Mouse (Mus musculus) limb, embryonic 14.5 days (tissue): ENCODE data around the gene Ncam2. TPM values are rescaled to one million over a fixed set of nuclear protein-coding genes. Genes with fewer than 3 reads are reported as not detected.

Experiments used
- ATAC-seq: fragments of 200-750 bp; cut with Nextera tagmentation; 2 replicates; pipeline ENCODE4 v1.8.0; 2017; ENCODE audit warnings: low read depth, moderate number of reproducible peaks, moderate TSS enrichment; ENCODE audit not compliant: low FRiP score
- DNase-seq: peaks from one replicate; pipeline ENCODE4 v3.0.0-alpha.2; 2015; ENCODE audit warnings: low spot score
- H3K27ac ChIP-seq: fragments of 300-500 bp; sonication (generic); replicated peaks from 2 replicates; pipeline ENCODE4 v1.5.1; 2014; ENCODE audit warnings: low read depth, mild to moderate bottlenecking, low read length, moderate library complexity, mixed read lengths
- H3K27me3 ChIP-seq: fragments of 300-500 bp; sonication (generic); 2 replicates; pipeline ENCODE4 v1.6.1; 2014; ENCODE audit warnings: low read length, mixed read lengths; ENCODE audit not compliant: control insufficient read depth, insufficient read depth
- H3K36me3 ChIP-seq: fragments of 300-500 bp; sonication (generic); 2 replicates; pipeline ENCODE4 v1.6.1; 2014; ENCODE audit warnings: mild to moderate bottlenecking, low read length, moderate library complexity, mixed read lengths; ENCODE audit not compliant: control insufficient read depth, insufficient read depth
- H3K4me1 ChIP-seq: fragments of 300-500 bp; sonication (generic); 2 replicates; pipeline ENCODE4 v1.6.1; 2014; ENCODE audit warnings: antibody characterized with exemption, low read length, mixed read lengths; ENCODE audit not compliant: control insufficient read depth, insufficient read depth
- H3K4me2 ChIP-seq: fragments of 300-500 bp; sonication (generic); replicated peaks from 2 replicates; pipeline ENCODE4 v1.6.1; 2014; ENCODE audit warnings: low read depth, mild to moderate bottlenecking, low read length, moderate library complexity; ENCODE audit not compliant: severe bottlenecking
- H3K4me3 ChIP-seq: fragments of 300-500 bp; sonication (generic); replicated peaks from 2 replicates; pipeline ENCODE4 v1.5.1; 2014; ENCODE audit warnings: low read length
- H3K9ac ChIP-seq: fragments of 300-500 bp; sonication (generic); 2 replicates; pipeline ENCODE4 v1.6.1; 2014; ENCODE audit warnings: mild to moderate bottlenecking, low read depth, low read length, moderate library complexity; ENCODE audit not compliant: severe bottlenecking
- H3K9me3 ChIP-seq: fragments of 300-500 bp; sonication (generic); 2 replicates; pipeline ENCODE4 v1.6.1; 2016; ENCODE audit warnings: low read length; ENCODE audit not compliant: control insufficient read depth
- POLR2A ChIP-seq: fragments of 200-500 bp; IDR thresholded peaks from 2 replicates; pipeline ENCODE4 v1.8.0; 2012; ENCODE audit warnings: inconsistent platforms, mild to moderate bottlenecking, moderate library complexity, borderline replicate concordance; ENCODE audit not compliant: insufficient read depth, insufficient read length; ENCODE audit errors: extremely low read depth
- WGBS: fragments of 180-500 bp; shearing (Covaris S2); extraction: QIAGEN DNeasy Blood & Tissue Kit; methylation state at CpG from one replicate; pipeline ENCODE4 v1.1.7; 2014; 5-methylcytosine and 5-hydroxymethylcytosine counted together
- polyA plus RNA-seq, 2 experiments: library from polyadenylated mRNA; depleted of rRNA in 1 of 2; stranded (reverse) in 1 of 2; unstranded in 1 of 2; fragments of >200 nt; fragmentation: Nextera tagmentation in 1 of 2; extraction: Ambion mirVana in 1 of 2; gene quantifications; 2 replicates each; pipeline versions ENCODE4 v1.2.1 to v1.2.3; 2012 to 2014

Ncam2 gene
- polyA plus RNA-seq, 2 experiments: 1.6 to 2.2 TPM

GRCm38 (mm10) chr16:81309215-81309614 lies 108.7 kb downstream of the Ncam2 start:
- no peak for TF ChIP-seq POLR2A

GRCm38 (mm10) chr16:81319037-81319436 lies 118.5 kb downstream of the Ncam2 start:
- no peak overlapping the region for H3K4me2 ChIP-seq
- 62% methylated on average over 1 of the region's 1 CpGs for WGBS
- no peaks in the 10 kb centered on the region for H3K9me3 ChIP-seq
- no peaks in the 10 kb centered on the region for H3K4me1 ChIP-seq
- no peak overlapping the region for H3K4me3 ChIP-seq
- no peak overlapping the region for H3K9ac ChIP-seq
- TF ChIP-seq POLR2A: no peak
- H3K27me3 ChIP-seq: no peaks in the 10 kb centered on the region
- DNase-seq (no peak), ATAC-seq (no peak)
- H3K27ac ChIP-seq: no peak overlapping the region
- H3K36me3 ChIP-seq: no peaks in the 10 kb centered on the region

More at GRCm38 (mm10) chr16:81309215-81309614, 108.7 kb downstream of the Ncam2 start:
- H3K9me3 ChIP-seq: no peaks in the 10 kb centered on the region
- H3K9ac ChIP-seq: no peak overlapping the region
- no peaks in the 10 kb centered on the region for H3K4me1 ChIP-seq
- H3K36me3 ChIP-seq: no peaks in the 10 kb centered on the region
- no peaks in the 10 kb centered on the region for H3K27me3 ChIP-seq
- WGBS: 79% methylated on average over 3 of the region's 3 CpGs
- DNase-seq (no peak), ATAC-seq (no peak)
- no peak overlapping the region for H3K4me3 ChIP-seq
- H3K27ac ChIP-seq: no peak overlapping the region
- H3K4me2 ChIP-seq: no peak overlapping the region

GRCm38 (mm10) chr16:81330539-81330938 lies 130.0 kb downstream of the Ncam2 start:
- Histone ChIP-seq H3K9me3 (no peaks in the 10 kb centered on the region), H3K27ac (no peak overlapping the region), H3K9ac (no peak overlapping the region), H3K4me1 (no peaks in the 10 kb centered on the region), H3K4me3 (no peak overlapping the region), H3K27me3 (no peaks in the 10 kb centered on the region), H3K4me2 (no peak overlapping the region), H3K36me3 (no peaks in the 10 kb centered on the region)
- DNase-seq (peak; percentile 47), ATAC-seq (no peak)
- no peak for TF ChIP-seq POLR2A
- 21% methylated on average over 2 of the region's 2 CpGs for WGBS

- Histone ChIP-seq H3K27ac (no peak overlapping the region), H3K27me3 (no peaks in the 10 kb centered on the region), H3K9me3 (no peaks in the 10 kb centered on the region), H3K4me2 (no peak overlapping the region), H3K4me3 (no peak overlapping the region), H3K9ac (no peak overlapping the region), H3K4me1 (no peaks in the 10 kb centered on the region), H3K36me3 (no peaks in the 10 kb centered on the region)
- DNase-seq (no peak), ATAC-seq (no peak)
- WGBS: 72% methylated on average over 2 of the region's 2 CpGs
- no peak for TF ChIP-seq POLR2A
These were observed 165.4 kb downstream of the Ncam2 start for GRCm38 (mm10) chr16:81365901-81366300.

GRCm38 (mm10) chr16:81374234-81374633 lies 173.7 kb downstream of the Ncam2 start:
- Histone ChIP-seq H3K4me1 (no peaks in the 10 kb centered on the region), H3K36me3 (no peaks in the 10 kb centered on the region), H3K4me2 (no peak overlapping the region), H3K4me3 (no peak overlapping the region), H3K27ac (no peak overlapping the region), H3K9ac (no peak overlapping the region), H3K27me3 (no peaks in the 10 kb centered on the region), H3K9me3 (no peaks in the 10 kb centered on the region)
- ATAC-seq (no peak), DNase-seq (no peak)
- 91% methylated on average over 8 of the region's 8 CpGs for WGBS
- no peak for TF ChIP-seq POLR2A

- H3K4me2 ChIP-seq: no peak overlapping the region
- H3K27ac ChIP-seq: no peak overlapping the region
- no peak overlapping the region for H3K4me3 ChIP-seq
- no peak overlapping the region for H3K9ac ChIP-seq
- 85% methylated on average over 4 of the region's 4 CpGs for WGBS
- H3K27me3 ChIP-seq: no peaks in the 10 kb centered on the region
- H3K4me1 ChIP-seq: no peaks in the 10 kb centered on the region
- no peak for DNase-seq
- H3K36me3 ChIP-seq: no peaks in the 10 kb centered on the region
- H3K9me3 ChIP-seq: no peaks in the 10 kb centered on the region
- TF ChIP-seq POLR2A: no peak
- no peak for ATAC-seq
These were observed 179.9 kb downstream of the Ncam2 start for GRCm38 (mm10) chr16:81380434-81380833.
